Mouse (Mus musculus): ENCODE results near the gene Pde4d. TPM values are rescaled to one million over a fixed set of nuclear protein-coding genes. Genes with fewer than 3 reads are reported as not detected.

Pde4d gene
- total RNA-seq, 1 experiment from 2014 or later: 18.9 TPM

- DNase-seq: no peak
These were observed 1256.4 kb downstream of the Pde4d start for GRCm38 (mm10) chr13:109706141-109706540.

GRCm38 (mm10) chr13:109706579-109706978 is 1256.8 kb downstream of the Pde4d start:
- DNase-seq: no peak

GRCm38 (mm10) chr13:109707154-109707553 is 1257.4 kb downstream of the Pde4d start:
- DNase-seq: no peak

- DNase-seq: no peak
These were observed 1258.6 kb downstream of the Pde4d start for GRCm38 (mm10) chr13:109708326-109708725.

- no peak for DNase-seq
These were observed 1264.8 kb downstream of the Pde4d start for GRCm38 (mm10) chr13:109714581-109714980.

GRCm38 (mm10) chr13:109715321-109715720 is 1265.6 kb downstream of the Pde4d start:
- DNase-seq: no peak

- no peak for DNase-seq
These were observed 1270.5 kb downstream of the Pde4d start for GRCm38 (mm10) chr13:109720127-109720713.

GRCm38 (mm10) chr13:109722237-109723119 is 1272.7 kb downstream of the Pde4d start:
- DNase-seq: no peak

- no peak for DNase-seq
These were observed 1277.6 kb downstream of the Pde4d start for GRCm38 (mm10) chr13:109727346-109727745.

- DNase-seq: no peak
These were observed 1279.9 kb downstream of the Pde4d start for GRCm38 (mm10) chr13:109729612-109730011.

- no peak for DNase-seq
These were observed 1283.1 kb downstream of the Pde4d start for GRCm38 (mm10) chr13:109732655-109733376.

- DNase-seq: no peak
These were observed 1286.7 kb downstream of the Pde4d start for GRCm38 (mm10) chr13:109736290-109737078.

- no peak for DNase-seq
These were observed 1296.7 kb downstream of the Pde4d start for GRCm38 (mm10) chr13:109746492-109746891.

- DNase-seq: no peak
These were observed 1302.6 kb downstream of the Pde4d start for GRCm38 (mm10) chr13:109752236-109752863.

GRCm38 (mm10) chr13:109756854-109757253 is 1307.1 kb downstream of the Pde4d start:
- DNase-seq: no peak

GRCm38 (mm10) chr13:109759201-109759600 is 1309.5 kb downstream of the Pde4d start:
- peak; percentile 25 for DNase-seq

- no peak for DNase-seq
These were observed 1311.3 kb downstream of the Pde4d start for GRCm38 (mm10) chr13:109761081-109761480.

- DNase-seq: no peak
These were observed 1325.0 kb downstream of the Pde4d start for GRCm38 (mm10) chr13:109774791-109775190.

- DNase-seq: no peak
These were observed 1325.4 kb downstream of the Pde4d start for GRCm38 (mm10) chr13:109775197-109775596.

- peak; percentile 87 for DNase-seq
These were observed 1326.4 kb downstream of the Pde4d start for GRCm38 (mm10) chr13:109776116-109776515.

- DNase-seq: no peak
These were observed 1327.2 kb downstream of the Pde4d start for GRCm38 (mm10) chr13:109776995-109777394.

GRCm38 (mm10) chr13:109777441-109777840 is 1327.7 kb downstream of the Pde4d start:
- no peak for DNase-seq
